In the genomic region with DNA sequence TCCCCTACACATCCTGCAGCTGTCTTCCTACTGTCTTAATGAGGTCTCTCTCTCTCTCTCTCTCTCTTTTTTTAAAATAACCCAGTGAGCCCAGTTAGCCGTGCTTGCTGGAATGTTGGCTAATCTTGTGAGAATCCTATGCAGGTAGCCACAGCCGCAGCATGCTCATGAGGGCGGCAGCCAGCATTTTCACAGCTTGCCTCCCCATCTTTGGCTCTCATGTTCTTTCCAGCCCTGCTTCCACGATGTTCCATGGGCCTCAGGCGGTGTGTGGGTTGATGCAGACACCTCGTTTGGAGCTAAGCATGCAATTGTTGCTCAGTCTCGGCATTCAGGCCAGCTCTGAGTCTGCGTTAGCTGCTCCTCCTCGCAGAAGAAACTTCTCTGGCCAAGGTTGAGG, we compare ENCODE assay signal across 15 mouse cellular contexts. TPM values are rescaled to one million over a fixed set of nuclear protein-coding genes. Genes with fewer than 3 reads are reported as not detected.
DNase-seq lines count a peak whose midpoint lies in the region; ATAC-seq lines count a peak whose summit lies in the region.
"Not testable (repeated sequence)": the region's sequence is repeated elsewhere in the genome, so short reads cannot be mapped to it uniquely, and the experiment has no call there.
"Had no signal": no experiment of that assay in that cellular context is flagged by ENCODE, and none has a peak within 500 bp of the region (broad histone marks: within the 10 kb centered on the region; RNA-seq: fewer than 3 reads in every experiment).

No protein-coding gene starts in this region.

- intact Hi-C loops in left cerebral cortex, postnatal 36 days (cut with DNase I), result not testable (repeated sequence)

- ATAC-seq in erythroid progenitor cell, adult 5-6 weeks (replicated peaks; ENCODE audit: low FRiP score, poor library complexity, severe bottlenecking), result 0 out of 2 replicates have a peak, but pooled peaks have one; percentile 26

- peak; percentile 64 to 76 for DNase-seq in frontal cortex, postnatal 36 days (ENCODE audit: low spot score in 2 of 2)
- DNase-seq in layer of hippocampus, adult 9-11 months, result peak; percentile 69
- peak; percentile 40 to 81 for DNase-seq in left cerebral cortex, adult 9 months (ENCODE audit: low spot score in 2 of 2)
- DNase-seq in left cerebral cortex, postnatal 36 days (ENCODE audit: low spot score in 2 of 2), result peak; percentile 62 to 74
- peak; percentile 57 to 65 for DNase-seq in right cerebral cortex, adult 2 months (ENCODE audit: low spot score in 2 of 2)
- peak; percentile 75 for DNase-seq in telencephalon, adult 2 months (ENCODE audit: low read depth, low spot score)

RNA-seq across cellular contexts. Expression of a gene that starts 1.4 kb away (rescaled TPM):
- not detected in 2 replicates for total RNA-seq in erythroid progenitor cell, adult 5-6 weeks (2015; ENCODE audit: low replicate concordance)
- total RNA-seq in erythroid progenitor cell, adult 5-6 weeks (2017; ENCODE audit: low replicate concordance), result not detected in 2 replicates
- under 1 TPM; 0.25 to 0.41 TPM for total RNA-seq in left cerebral cortex, postnatal 36 days (2021)
- total RNA-seq: adrenal gland, adult 2 months; forebrain, postnatal 0 days; gastrocnemius, adult 2 months; gastrocnemius, postnatal 14 days; gastrocnemius, postnatal 4 days; heart, adult 8-10 months; heart, postnatal 25 days; hematopoietic stem cell, adult 5-6 weeks had no signal

RNA-seq across cellular contexts. Expression of a gene that starts 7.5 kb away (rescaled TPM):
- 7.2 and 15.1 TPM in 2 replicates for total RNA-seq in erythroid progenitor cell, adult 5-6 weeks (2015; ENCODE audit: low replicate concordance)
- 1.8 and 4.2 TPM in 2 replicates for total RNA-seq in erythroid progenitor cell, adult 5-6 weeks (2017; ENCODE audit: low replicate concordance)
- total RNA-seq in left cerebral cortex, postnatal 36 days (2021), result 1 to 10 TPM; 6.9 to 7.8 TPM

RNA-seq across cellular contexts. Expression of a gene that starts 12.9 kb away (rescaled TPM):
- total RNA-seq in erythroid progenitor cell, adult 5-6 weeks (2015; ENCODE audit: low replicate concordance), result 3.4 and 3.6 TPM in 2 replicates
- 7.2 and 7.7 TPM in 2 replicates for total RNA-seq in erythroid progenitor cell, adult 5-6 weeks (2017; ENCODE audit: low replicate concordance)
- total RNA-seq in left cerebral cortex, postnatal 36 days (2021), result 10 to 100 TPM; 66.6 TPM

RNA-seq across cellular contexts. Expression of a gene that starts 17.6 kb away (rescaled TPM):
- total RNA-seq in erythroid progenitor cell, adult 5-6 weeks (2015; ENCODE audit: low replicate concordance), result 29.9 and 35.6 TPM in 2 replicates
- total RNA-seq in erythroid progenitor cell, adult 5-6 weeks (2017; ENCODE audit: low replicate concordance), result 25.2 and 69.6 TPM in 2 replicates
- total RNA-seq in left cerebral cortex, postnatal 36 days (2021), result 10 to 100 TPM; 40.6 to 46.6 TPM

RNA-seq across cellular contexts. Expression of a gene that starts 35.9 kb away (rescaled TPM):
- not detected in 2 replicates for total RNA-seq in erythroid progenitor cell, adult 5-6 weeks (2015; ENCODE audit: low replicate concordance)
- total RNA-seq in erythroid progenitor cell, adult 5-6 weeks (2017; ENCODE audit: low replicate concordance), result not detected in 2 replicates
- under 1 TPM; 0.52 TPM for total RNA-seq in left cerebral cortex, postnatal 36 days (2021)
- total RNA-seq: forebrain, postnatal 0 days; hematopoietic stem cell, adult 5-6 weeks had no signal

Comparison
In these comparisons a context has a peak if more than half of its experiments do, and no peak if none do; other contexts are left out.
1. Peak in every context shown above with its lines: DNase-seq and ATAC-seq.
2. RNA of a gene that starts 12.9 kb away (total RNA-seq): 66.6 TPM in left cerebral cortex, postnatal 36 days; 3.4 to 7.7 TPM in erythroid progenitor cell, adult 5-6 weeks; every median in the first group is over 4 times any median in the second.